Mouse (Mus musculus): Measurements from ENCODE around the gene Fam168a. TPM values are rescaled to one million over a fixed set of nuclear protein-coding genes. Genes with fewer than 3 reads are reported as not detected.
"Not testable (repeated sequence)": the region's sequence is repeated elsewhere in the genome, so short reads cannot be mapped to it uniquely, and the experiment has no call there.

The Fam168a gene
- total RNA-seq, 2 experiments from 2014 or later = 46.7 to 51.2 TPM

DNA sequence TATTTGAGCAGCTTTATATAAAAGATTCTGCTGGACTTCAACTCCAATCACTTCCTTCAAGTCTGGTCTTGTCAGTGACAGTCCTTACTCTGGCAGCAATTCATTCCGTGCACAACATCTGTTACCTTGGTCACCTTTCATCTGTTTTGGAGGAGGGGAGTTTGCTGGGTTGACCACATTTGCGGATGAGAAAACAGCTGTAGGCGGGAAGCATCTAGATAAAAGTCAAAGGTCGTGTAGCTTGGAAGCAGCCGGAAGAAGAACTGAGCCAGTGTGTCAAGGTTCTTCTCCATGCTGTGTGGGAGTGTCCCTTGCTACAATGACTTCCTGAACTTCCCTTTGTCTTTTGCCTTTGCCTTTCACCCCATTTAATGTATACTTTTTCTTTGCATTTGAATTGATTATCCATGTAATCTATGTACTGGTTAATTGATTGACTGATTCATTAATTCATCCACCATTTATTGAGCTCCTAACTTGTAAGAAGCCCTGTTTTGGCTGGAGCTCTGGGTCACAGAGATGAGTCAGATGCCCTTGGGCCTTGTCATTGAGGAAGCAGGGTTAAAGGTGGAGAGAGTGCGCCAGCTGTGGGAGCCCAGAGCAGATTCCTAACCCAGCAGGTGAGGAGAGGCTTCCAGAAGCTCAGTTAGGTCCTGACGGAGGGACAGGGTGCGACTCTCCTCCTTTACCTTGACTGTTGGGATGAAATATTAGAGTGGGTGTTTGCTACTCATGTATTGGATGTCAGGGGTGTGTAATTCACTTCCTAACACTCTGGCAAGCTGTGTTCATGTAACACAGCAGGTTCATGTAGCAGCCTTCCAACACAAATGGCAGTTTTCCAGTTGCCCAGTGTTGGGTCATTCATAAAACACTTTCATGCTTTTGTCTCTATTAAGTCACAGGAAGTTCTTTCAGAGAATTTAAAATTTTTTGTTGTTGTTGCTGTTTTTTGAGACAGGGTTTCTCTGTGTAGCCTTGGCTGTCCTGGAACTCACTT lies 6.4 kb upstream of the Fam168a start:
- DNase-seq = peak; percentile 28

DNA sequence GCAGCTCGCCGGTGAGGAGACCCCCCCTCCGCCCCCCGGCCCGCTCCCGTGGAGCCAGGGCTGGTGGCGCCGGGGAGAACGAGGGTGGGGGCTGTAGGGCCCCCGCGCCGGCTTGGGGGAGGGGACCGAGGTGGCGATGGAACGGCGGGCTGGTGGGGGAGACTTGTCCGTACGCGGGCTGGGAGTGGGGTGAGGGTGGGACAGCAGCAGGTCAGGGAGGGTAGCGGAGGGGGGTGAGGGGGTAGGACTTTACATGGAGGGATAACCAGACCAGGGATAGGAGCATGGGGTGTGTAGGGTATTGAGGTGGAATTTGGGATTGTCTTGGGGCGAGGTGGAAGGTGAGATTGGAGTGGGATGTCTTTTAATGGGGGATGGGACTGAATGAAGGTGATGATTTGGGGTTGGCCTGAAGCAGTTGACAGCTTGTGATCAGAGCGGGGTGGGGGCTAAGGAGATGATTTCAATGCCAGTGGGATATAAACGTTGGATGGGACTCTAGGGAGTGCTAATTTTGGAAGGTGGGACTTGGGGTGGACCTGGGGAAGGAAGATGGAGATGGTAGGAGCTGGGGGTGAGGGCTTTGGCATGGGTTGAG lies 547 bp downstream of the Fam168a start:
- no peak for DNase-seq

DNA sequence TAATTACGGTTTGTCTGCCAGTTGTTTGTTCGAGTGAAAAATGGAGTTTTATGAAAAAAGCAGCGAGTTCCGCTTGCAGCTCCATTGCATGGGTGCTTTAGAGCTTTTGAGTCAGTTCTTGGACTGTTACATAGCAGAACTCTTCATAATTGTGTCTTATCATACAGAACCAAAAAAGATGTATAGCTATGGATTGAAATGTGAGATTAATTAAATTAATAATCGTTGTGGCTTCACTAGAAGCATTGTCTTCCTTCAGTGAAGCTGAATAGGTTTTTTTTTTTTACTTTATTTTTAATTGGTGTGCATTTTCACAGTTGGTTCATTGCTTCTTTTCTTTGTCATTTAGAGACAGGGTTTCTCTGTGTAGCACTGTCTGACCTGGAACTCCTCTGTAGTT lies 12.3 kb downstream of the Fam168a start:
- DNase-seq = no peak

DNA sequence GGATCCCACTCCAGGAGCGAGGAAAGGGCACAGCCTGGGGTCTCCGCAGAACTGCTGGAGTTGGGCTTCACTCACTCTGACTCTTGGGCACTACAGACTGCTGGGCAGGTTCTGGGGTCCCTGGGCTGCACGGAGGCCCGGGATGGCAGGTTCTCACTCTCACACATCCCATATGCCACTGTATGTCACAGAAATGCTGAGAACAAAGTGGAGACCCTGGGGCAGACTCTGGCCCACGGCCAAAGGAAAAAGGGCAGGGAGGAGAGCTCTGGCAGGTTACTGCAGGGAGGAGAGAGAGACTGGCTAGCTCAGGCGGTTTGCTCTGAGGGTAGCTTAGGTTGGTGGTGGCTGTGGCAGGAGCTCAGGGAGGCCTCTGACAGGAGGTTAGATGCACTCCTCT lies 15.8 kb downstream of the Fam168a start:
- DNase-seq = no peak

DNA sequence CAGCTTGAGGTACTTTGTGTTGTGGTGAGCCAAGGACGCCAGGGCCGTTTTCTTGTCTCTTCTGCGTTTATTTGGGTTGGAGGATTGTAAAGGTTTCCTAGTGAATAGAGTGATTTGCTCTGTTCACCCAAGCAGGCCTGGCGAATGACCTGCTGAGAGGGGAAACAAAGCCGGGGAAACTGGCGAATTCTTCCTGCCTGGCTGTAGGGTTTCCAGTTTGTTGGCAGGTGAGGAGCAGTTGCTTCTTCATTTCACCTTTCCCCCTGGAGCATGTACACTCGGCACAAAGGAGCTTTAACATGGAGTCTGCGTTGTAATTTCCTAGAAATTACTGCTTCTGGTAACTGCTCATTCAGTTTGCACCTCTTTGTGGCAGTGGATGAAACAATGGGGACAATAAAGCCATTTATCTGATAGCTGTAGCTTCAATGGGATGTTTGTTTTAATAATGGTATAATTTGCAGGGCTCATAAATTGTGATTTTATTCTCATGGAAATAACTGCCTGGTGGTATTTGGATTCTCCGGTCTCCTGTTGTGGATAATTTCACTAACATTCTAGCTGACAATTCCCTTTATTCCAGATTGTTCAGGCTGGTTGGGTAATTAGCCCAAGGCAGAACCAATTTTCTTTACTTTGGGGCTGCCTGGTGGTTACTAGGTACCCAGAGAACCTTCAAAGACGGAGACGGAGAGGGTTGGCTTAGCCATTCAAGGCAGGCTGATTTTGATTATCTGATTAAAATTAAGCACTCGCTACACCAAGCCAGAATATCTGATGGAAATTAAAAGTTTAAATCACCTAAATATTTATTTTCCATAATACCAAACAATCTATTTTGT lies 17.2 kb downstream of the Fam168a start:
- DNase-seq = no peak

DNA sequence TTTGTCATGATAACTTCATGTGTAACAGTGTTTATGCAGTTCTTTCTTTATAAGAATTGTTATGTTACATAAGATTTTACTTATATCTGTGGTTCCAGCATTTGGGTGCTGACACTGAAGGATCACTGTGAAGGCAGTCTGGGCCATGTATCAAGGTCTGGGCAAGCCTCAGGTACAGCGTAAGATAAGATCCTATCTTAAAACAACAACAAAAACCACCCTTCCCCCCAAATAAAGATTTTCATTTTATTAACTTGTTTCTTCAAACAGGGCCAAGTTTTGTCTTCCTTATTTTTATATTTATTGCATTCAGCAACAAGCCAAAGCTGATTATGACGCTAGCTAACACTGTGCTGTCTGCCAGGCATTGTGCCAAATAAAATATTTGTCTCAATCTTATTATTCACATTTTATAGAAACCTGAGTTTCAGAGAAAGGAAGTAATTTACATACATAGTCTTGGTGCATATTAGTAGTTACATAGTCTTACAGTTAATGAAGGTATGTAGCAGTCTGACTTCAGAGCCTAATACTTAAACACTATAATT lies 21.2 kb downstream of the Fam168a start:
- DNase-seq = no peak

DNA sequence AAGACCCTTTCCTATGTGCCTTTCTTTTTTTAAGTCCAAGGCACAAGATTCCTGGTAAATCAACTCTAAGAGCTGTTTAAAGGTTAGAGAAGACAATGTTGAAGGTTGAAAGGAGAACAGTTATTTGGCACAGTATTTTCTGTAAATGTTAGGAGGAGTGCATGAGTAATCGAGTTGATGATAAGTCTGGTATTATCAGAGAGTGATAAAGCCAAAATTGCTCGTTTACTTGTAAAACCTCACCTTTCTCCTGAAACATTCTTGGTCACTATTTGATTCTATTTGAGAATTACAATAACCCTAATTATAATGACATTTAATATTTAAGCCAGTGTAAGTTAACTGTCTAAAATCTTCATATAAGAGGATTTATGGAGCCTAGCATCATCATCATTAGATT lies 23.3 kb downstream of the Fam168a start:
- DNase-seq = no peak

DNA sequence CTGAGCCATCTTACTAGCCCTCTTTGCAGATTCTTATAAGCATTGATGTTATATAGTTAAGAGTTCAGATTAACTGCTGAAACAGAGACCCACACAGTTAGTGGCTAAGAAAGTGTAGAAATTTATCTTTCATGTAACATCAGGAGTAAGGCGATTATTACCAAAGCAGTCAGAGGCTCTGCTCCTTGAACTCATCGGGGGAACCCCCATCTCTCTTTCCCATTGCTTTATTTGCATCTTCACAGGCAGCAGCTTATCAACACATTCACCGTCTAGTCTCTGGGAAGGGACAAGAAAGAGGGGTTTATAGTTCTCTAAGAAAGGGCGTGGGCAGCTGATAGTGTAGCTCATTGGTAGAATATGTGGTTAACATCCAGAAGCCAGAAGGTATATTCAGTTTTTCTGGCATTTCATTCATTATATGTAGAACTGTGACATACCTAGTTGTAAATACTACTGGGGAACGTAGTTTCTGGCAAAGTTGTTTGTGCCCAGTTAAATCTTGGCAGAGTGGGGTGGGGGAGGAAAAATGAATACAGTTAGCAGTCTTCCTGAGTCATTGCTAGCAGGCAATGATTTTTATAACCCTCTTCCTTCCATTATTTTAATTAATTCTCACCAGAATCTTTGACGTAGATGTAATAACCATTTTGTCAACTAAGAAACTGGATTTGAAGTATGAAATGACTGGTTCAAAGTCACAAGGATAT lies 26.1 kb downstream of the Fam168a start:
- no peak for DNase-seq

DNA sequence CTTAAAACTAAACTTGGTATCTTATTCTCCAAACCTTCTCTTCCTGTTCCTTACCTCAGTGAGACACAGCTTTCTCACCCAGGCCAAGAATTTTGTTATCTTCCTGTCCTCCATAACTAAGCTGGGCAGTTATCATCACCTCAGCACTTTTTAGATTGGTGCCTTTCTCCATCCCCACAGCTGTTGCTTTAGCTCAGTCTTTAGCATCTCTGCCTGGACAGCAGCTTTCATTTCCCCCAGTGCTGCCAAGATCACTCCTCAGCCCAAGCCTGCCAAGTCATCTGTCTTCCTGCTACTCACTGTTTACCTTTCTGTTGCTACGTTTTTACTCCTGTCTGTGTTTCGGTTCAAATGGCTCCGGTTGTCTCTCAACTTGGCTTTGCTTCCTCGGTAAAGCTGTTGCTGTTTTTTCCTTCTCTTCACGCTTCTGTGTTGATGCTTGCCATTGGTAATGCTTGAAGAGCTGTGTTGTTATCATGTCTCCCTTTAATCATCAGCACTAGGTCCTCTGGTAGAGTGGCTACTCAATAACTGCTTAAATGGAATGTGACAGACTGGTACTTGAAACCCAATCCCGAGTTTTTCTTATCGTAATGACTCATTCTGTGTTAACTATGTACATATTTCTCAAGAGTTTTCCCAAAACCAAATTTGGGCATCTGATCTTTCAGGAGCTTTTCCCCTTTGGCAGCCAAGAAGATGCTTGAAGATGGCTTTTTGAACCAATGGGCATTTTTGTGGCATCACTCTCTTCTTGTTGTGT lies 26.8 kb downstream of the Fam168a start:
- peak; percentile 19 for DNase-seq

DNA sequence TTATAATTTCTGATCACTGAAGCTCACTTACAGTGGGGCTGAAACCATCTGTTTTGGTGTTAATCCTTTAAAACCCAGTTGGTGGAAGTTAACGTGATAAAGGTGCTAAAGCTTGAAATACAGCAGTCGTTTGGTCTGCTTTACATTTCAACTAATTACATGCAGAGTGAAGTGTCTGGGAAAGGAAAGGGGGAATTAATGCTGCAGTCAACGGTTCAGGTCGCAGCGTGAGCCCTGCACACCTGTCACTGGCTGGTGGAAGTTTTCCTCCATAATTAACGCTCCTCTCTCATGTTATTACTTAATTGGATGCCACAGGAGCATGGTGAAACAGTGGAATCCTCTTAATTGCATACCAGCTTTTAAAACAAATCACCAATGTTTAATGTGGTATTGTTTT lies 27.8 kb downstream of the Fam168a start:
- no peak for DNase-seq

DNA sequence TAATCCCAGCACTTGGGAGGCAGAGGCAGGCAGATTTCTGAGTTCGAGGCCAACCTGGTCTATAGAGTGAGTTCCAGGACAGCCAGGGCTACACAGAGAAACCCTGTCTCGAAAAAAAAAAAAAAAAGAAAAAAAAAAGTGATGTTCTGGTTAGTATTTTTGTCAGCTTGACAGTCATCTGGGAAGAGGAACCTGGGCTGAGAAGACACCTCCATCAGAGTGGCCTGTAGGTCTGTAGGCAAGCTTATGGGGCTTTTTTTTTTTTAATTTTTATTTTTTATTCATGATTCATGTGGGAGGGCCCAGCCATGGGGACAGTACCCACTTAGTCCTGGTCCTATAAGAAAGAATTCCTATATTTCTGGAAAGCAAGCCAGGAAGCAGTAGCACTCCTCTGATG lies 28.5 kb downstream of the Fam168a start:
- DNase-seq = not testable (repeated sequence)

DNA sequence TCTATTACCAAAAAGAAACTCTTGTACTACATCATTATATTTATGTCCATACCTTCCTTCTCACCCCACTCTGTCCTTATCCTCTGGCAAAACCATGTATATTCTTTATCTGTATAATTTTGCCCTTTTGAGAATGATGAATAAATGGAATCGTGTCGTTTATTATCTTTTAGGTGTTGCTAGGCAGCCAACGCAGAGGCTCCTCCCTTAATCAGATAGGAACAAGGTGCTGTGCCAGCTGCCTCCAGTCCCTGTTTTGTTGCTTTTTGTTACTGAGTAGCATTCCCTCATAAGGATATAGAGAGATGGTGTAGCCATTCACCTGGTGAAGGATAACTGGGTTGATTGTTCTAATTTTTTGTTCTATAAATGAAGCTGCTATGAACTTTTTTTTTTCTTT lies 29.7 kb downstream of the Fam168a start:
- DNase-seq = no peak

DNA sequence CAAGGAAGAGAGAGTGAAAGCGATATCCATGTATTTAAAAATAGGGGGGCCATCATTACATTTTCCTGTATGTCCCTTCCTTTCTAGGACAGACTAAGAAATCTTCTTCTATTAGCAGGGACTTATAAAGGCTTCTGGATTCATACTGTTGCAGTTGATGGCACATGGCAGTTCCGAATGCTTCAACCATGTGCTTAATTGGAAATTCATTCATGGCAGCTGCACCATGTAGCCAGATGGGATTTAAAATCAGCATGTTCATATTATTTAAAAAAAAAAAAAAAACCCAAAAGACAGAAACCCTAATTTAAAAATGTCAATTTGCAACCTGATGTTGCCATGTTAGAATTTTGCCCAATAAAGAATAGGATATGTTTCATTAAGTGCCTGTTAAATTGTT lies 37.9 kb downstream of the Fam168a start:
- DNase-seq = no peak

DNA sequence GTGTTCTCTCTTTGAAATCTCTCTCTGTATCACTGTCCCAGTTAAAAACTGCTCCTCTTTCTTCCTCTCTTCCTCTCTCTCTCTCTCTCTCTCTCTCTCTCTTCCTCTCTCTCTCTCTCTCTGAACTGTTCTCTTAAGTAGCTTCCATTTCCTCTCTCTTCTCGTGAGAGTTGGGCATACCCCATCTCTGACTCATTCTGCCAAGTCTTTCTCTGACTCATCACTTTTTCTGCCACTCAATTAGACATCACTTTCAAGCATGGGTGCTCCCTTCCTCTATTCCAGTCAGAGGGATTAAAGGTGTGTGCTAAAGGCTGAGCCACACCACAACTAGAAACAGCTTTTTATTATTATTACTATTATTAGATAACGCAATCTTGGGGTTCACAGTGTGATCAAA lies 43.7 kb downstream of the Fam168a start:
- no peak for DNase-seq

DNA sequence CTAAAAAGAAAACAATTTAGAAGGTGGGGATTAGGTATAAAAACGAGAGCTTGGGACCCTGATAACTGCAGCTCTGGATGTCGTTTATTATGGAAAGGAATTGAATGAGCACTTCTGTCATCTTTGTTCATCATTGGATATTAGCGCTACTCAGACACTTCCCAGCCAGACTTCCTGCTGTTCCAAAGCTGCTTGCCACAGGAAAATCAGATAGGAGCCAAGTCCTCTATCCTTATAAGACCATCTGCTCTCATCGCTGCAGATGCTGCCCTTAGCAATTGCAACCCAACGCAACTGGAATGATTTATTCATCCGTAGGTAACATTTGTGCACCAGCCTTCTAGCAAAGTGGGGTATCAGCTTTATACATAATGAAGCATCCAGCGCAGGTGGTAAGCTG lies 52.3 kb downstream of the Fam168a start:
- DNase-seq = no peak

DNA sequence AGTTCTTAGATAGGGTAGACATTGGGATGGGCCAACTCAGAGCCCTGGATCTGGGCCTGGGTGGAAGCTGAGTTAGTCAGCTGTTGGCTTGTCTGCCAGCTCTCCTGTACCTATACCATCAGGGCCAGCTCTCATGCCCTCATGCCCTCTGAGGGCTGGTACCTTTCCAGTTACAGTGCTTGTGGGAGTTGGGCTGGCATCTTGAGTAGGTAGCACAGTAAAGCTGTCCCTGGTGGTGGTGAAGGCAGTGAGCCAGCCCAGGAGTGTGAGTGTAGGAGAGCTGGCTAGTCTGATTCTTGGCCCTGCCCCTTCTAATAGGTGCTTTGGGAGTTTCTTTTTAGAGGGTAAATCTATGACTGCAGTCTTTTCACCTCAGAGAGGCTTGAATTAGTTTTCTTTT lies 56.3 kb downstream of the Fam168a start:
- peak; percentile 72 for DNase-seq

DNA sequence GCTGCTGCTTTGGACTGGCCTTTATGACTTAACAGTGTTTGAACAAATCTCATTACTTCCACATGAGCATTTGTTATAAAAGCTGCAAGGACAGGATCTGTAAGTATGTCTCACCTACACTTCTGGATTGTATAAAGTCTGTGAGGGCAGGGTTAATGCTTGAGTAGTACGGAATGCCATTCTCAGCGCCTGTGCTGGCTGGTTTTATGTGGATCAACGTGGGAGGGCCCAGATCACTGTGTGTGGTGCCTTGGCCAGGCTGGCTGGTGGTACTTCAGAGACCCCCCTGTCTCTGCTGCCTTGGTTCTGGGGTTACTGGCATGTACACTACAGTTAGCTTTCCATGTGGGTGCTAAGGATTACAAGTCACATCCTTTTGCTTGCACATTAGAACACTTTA lies 61.1 kb downstream of the Fam168a start:
- DNase-seq = no peak

DNA sequence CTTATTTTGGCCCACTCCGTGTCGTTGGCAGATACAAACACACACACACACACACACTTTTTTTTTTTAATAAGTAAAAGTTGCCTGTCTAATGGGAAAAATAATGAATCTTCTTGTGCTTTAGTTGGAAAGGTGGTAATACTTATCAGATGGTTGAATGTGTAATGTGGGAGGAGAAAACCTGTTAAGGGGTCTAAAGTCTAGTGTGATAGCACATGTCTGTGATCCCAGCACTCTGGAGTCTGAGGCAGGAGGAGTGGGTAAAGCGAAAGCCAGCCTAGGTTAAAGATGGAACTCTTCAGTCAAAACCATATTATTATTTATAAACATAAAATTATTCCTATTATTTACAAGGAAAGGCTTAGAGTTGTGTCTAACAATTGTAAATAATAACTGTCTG lies 61.6 kb downstream of the Fam168a start:
- no peak for DNase-seq

DNA sequence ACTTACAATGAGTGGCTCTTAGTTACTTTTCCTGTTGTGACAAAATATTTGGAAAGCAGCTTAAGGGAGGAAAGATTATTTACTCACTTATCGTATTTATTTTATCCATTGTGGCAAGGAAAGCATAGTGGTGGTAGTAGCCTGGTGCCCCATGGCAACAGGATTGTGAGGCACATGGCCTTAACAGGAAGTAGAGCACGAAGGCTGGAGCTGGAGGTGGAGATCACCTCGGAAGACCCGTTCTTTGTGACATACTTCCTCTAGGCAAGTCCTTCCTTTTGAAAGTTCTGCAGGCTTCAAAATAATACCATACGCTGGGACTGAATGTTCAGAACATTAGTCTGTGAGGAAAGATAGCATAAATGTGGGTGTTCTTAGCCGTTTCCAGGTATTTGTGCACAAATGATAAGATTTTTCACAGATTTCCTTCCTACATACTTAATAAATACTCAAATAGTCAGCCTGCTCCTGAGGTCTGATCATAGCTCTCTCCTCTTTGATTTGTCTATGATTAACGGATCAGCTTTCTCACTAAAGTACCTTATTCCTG lies 63.2 kb downstream of the Fam168a start:
- DNase-seq = no peak

DNA sequence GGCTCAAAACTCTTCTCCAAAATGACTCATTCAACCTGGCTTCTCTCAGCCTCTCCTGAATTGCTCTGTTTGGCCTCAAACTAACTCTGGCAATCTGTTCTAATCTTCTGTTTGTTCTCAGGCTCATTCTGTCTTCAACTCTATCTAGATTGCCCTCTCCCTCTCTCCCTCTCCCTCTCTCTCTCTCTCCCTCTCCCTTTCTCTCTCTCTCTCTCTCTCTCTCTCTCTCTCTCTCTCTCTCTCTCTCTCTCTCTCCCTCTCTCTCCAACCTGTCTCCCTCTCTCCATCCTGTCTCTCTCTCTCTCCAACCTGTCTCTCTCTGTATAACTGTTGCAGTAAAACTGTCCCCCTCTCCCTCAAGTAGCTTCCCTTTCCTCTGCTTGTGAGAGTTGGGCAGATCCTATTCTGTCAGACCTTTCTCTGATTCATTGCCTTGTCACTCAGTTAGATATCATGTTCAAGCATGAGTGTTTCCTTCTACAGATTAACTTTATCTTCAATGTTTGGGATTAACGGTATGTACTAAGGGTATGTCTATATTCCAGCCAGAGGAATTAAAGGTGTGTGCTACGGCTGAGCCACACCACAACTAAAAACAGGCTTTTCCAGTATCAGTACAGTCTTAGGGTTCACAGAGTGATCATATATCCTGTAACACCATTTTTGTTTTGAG lies 64.4 kb downstream of the Fam168a start:
- DNase-seq = no peak
